Mouse (Mus musculus) embryonic facial prominence, embryonic 15.5 days (tissue): ENCODE data around the gene Gcgr. TPM values are rescaled to one million over a fixed set of nuclear protein-coding genes. Genes with fewer than 3 reads are reported as not detected.

Experiments used
- ATAC-seq: fragments of 200-750 bp; cut with Nextera tagmentation; 2 replicates; pipeline ENCODE4 v1.8.0; 2017; ENCODE audit warnings: low read depth, moderate TSS enrichment; ENCODE audit not compliant: insufficient number of reproducible peaks, low FRiP score, low TSS enrichment
- H3K27ac ChIP-seq: fragments of 300-500 bp; sonication (generic); replicated peaks from 2 replicates; pipeline ENCODE4 v1.5.1; 2015; ENCODE audit warnings: mild to moderate bottlenecking, inconsistent platforms
- H3K27me3 ChIP-seq: fragments of 300-500 bp; sonication (generic); 2 replicates; pipeline ENCODE4 v1.6.1; 2015; ENCODE audit warnings: inconsistent platforms
- H3K36me3 ChIP-seq: fragments of 300-500 bp; sonication (generic); 2 replicates; pipeline ENCODE4 v1.6.1; 2015; ENCODE audit warnings: mild to moderate bottlenecking, inconsistent platforms
- H3K4me1 ChIP-seq: fragments of 300-500 bp; sonication (generic); 2 replicates; pipeline ENCODE4 v1.6.1; 2015; ENCODE audit warnings: inconsistent platforms
- H3K4me2 ChIP-seq: fragments of 300-500 bp; sonication (generic); replicated peaks from 2 replicates; pipeline ENCODE4 v1.6.1; 2015; ENCODE audit warnings: mild to moderate bottlenecking, inconsistent platforms
- H3K4me3 ChIP-seq: fragments of 300-500 bp; sonication (generic); replicated peaks from 2 replicates; pipeline ENCODE4 v1.5.1; 2015; ENCODE audit warnings: mild to moderate bottlenecking, inconsistent platforms
- H3K9ac ChIP-seq: fragments of 300-500 bp; sonication (generic); 2 replicates; pipeline ENCODE4 v1.6.1; 2015; ENCODE audit warnings: inconsistent platforms
- H3K9me3 ChIP-seq: fragments of 300-500 bp; sonication (generic); replicated peaks from 2 replicates; pipeline ENCODE4 v1.6.1; 2016; ENCODE audit warnings: inconsistent platforms
- WGBS: fragments of 180-500 bp; shearing (Covaris S2); methylation state at CpG from one replicate; pipeline ENCODE4 v1.1.7; 2015; 5-methylcytosine and 5-hydroxymethylcytosine counted together
- polyA plus RNA-seq: library from polyadenylated mRNA; unstranded; fragments of >200 nt; fragmentation: Nextera tagmentation; extraction: Ambion mirVana; gene quantifications from 2 replicates; pipeline ENCODE4 v1.2.1, GENCODE M21; 2015

Gene Gcgr
- polyA plus RNA-seq, 1 experiment from 2014 or later = 0.60 TPM

- WGBS = 64% methylated on average over 9 of the region's 9 CpGs
- Histone ChIP-seq H3K4me2 (no peak overlapping the region), H3K4me1 (peaks cover 16% of the 10 kb centered on the region; the same call in 1 of the 2 replicates), H3K36me3 (no peaks in the 10 kb centered on the region), H3K4me3 (no peak overlapping the region), H3K27ac (no peak overlapping the region), H3K27me3 (no peaks in the 10 kb centered on the region), H3K9me3 (no peaks in the 10 kb centered on the region), H3K9ac (no peak overlapping the region)
- no peak for ATAC-seq
Observed at GRCm38 (mm10) chr11:120520498-120520897, 10.0 kb upstream of the Gcgr start.

DNA sequence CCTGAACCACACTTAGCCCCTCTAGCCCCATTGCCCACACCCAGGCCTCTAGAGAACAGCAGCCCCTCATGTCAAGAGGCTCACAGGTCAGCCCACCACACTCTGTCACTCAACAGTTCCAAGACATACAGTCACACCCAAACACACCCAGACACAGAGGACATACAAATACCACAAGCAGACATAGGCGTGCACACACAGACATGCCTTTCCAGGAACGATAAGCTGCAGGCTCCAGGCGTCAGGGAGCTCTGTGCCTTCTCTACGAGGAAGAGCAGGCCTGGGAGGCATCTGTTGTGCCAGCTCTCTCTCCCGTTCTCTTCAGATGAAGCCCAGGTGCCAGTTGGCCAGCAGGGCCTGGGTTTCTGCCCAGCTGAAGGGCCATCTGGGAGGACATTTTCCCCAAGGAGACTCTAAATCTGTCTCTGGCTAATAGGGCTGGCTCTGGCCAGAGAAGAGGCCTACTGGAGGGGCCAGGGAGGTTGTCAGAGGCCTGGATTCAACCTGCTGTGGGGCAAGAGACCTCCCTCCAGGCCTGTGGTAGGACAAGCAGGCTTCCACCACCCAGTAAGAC lies 9.4 kb upstream of the Gcgr start:
- no peak for ATAC-seq
- Histone ChIP-seq H3K9me3 (no peaks in the 10 kb centered on the region), H3K27me3 (no peaks in the 10 kb centered on the region), H3K9ac (no peak overlapping the region), H3K4me1 (peaks cover 16% of the 10 kb centered on the region; the same call in 1 of the 2 replicates), H3K36me3 (no peaks in the 10 kb centered on the region), H3K4me3 (no peak overlapping the region), H3K4me2 (no peak overlapping the region), H3K27ac (no peak overlapping the region)
- WGBS = 51% methylated on average over 5 of the region's 5 CpGs

GRCm38 (mm10) chr11:120522581-120522980 lies 7.9 kb upstream of the Gcgr start:
- Histone ChIP-seq H3K9me3 (no peaks in the 10 kb centered on the region), H3K27ac (no peak overlapping the region), H3K4me2 (no peak overlapping the region), H3K27me3 (peaks cover 3% of the 10 kb centered on the region; the same call in 1 of the 2 replicates), H3K4me1 (peaks cover 16% of the 10 kb centered on the region; the same call in 1 of the 2 replicates), H3K36me3 (no peaks in the 10 kb centered on the region), H3K9ac (no peak overlapping the region), H3K4me3 (no peak overlapping the region)
- 89% methylated on average over 8 of the region's 8 CpGs for WGBS
- no peak for ATAC-seq

DNA sequence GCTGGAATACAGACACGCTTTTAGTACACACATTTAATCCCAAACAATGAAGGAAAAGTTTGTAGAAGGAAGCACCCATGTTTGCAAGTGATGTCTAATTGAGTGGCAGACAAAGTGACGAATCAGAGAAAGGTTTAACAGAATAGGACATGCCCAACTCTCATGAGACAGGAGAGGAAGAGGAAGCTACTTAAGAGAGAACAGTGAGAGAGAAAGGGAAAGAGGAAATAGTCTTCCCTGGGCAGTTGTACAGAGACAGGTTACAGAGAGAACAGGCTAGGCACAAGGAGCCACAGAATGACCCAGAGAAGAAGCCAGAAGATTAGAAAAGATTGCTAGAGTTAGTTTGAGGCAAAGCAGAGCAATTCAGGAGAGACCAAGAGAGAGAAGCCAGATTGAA lies 4.5 kb upstream of the Gcgr start:
- no peaks in the 10 kb centered on the region for H3K36me3 ChIP-seq
- H3K9me3 ChIP-seq = no peaks in the 10 kb centered on the region
- no peak overlapping the region for H3K4me3 ChIP-seq
- no peak overlapping the region for H3K4me2 ChIP-seq
- peaks cover 36% of the 10 kb centered on the region for H3K27me3 ChIP-seq
- no peak overlapping the region for H3K27ac ChIP-seq
- WGBS = 77% methylated on average over 2 of the region's 2 CpGs
- peaks cover 9% of the 10 kb centered on the region for H3K4me1 ChIP-seq
- no peak for ATAC-seq
- no peak overlapping the region for H3K9ac ChIP-seq

DNA sequence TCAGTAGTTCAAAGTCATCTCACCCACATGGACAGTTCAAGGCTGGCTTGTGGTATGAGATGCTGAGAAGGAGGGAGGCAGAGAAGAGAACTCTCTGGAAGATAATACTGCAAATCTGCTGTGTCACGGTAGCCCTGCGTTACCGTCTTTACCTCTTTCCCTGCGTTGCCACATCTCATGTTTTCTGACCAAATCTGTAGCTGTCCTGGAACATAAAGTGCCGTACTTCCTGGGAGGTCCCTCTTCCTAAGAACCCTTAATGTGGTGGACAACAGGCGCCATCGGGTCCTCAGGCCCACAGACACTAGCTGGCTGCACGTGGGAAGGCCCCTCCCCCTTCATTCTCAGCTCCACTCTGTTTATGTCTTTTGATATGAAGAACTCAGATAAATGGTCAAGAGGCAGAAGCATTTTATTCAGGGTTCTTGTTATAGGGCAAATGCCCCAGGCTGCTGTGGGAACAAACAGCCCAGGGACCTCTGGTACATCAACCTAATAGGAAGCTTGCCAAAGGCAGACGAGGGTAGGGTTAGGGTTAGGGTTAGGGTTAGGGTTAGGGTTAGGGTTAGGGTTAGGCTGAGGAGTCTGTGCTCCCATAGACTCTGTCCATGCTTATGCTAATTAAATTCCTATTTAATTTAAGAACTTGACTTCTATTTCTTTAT lies 2.7 kb upstream of the Gcgr start:
- Histone ChIP-seq H3K36me3 (no peaks in the 10 kb centered on the region), H3K27me3 (peaks cover 55% of the 10 kb centered on the region), H3K4me3 (no peak overlapping the region), H3K27ac (no peak overlapping the region), H3K4me1 (peaks cover 11% of the 10 kb centered on the region), H3K9me3 (no peaks in the 10 kb centered on the region), H3K4me2 (no peak overlapping the region), H3K9ac (no peak overlapping the region)
- no peak for ATAC-seq
- WGBS = 73% methylated on average over 9 of the region's 9 CpGs

- no peak for ATAC-seq
- 41% methylated on average over 4 of the region's 4 CpGs for WGBS
- H3K9me3 ChIP-seq = no peaks in the 10 kb centered on the region
- no peak overlapping the region for H3K4me2 ChIP-seq
- peaks cover 11% of the 10 kb centered on the region for H3K4me1 ChIP-seq
- H3K9ac ChIP-seq = no peak overlapping the region
- no peak overlapping the region for H3K4me3 ChIP-seq
- H3K27ac ChIP-seq = no peak overlapping the region
- H3K27me3 ChIP-seq = peaks cover 64% of the 10 kb centered on the region
- no peaks in the 10 kb centered on the region for H3K36me3 ChIP-seq
Observed at GRCm38 (mm10) chr11:120528903-120529302, 1.6 kb upstream of the Gcgr start.

- H3K27me3 ChIP-seq = peaks cover 66% of the 10 kb centered on the region
- H3K9me3 ChIP-seq = no peaks in the 10 kb centered on the region
- no peaks in the 10 kb centered on the region for H3K36me3 ChIP-seq
- H3K27ac ChIP-seq = no peak overlapping the region
- no peak overlapping the region for H3K4me2 ChIP-seq
- 32% methylated on average over 9 of the region's 9 CpGs for WGBS
- no peak overlapping the region for H3K9ac ChIP-seq
- ATAC-seq = no peak
- H3K4me3 ChIP-seq = no peak overlapping the region
- peaks cover 11% of the 10 kb centered on the region for H3K4me1 ChIP-seq
Observed at GRCm38 (mm10) chr11:120531646-120532045, 1.1 kb downstream of the Gcgr start.

DNA sequence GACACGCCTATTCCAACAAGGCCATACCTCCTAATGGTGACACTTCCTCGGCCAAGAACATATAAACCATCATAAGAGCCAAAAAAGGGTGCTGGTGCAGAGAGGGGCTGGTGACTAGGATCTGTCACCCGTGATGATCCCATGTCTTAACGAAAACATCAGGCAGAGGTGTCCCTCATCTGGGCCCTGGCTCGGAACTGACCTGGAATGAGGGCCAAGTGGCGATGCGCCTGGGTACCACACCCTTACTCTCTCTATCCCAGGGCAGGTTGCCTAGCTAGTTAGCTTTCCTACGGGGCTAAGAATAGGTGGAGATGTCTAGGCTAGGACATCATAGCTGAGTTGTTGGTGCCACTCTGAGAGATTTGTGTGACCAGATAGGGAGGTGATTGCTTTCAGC lies 3.6 kb downstream of the Gcgr start:
- H3K9me3 ChIP-seq = no peaks in the 10 kb centered on the region
- WGBS = 83% methylated on average over 8 of the region's 8 CpGs
- no peak overlapping the region for H3K4me2 ChIP-seq
- H3K36me3 ChIP-seq = no peaks in the 10 kb centered on the region
- no peak overlapping the region for H3K9ac ChIP-seq
- no peak for ATAC-seq
- H3K27ac ChIP-seq = no peak overlapping the region
- no peak overlapping the region for H3K4me3 ChIP-seq
- peaks cover 20% of the 10 kb centered on the region for H3K4me1 ChIP-seq
- peaks cover 49% of the 10 kb centered on the region for H3K27me3 ChIP-seq

GRCm38 (mm10) chr11:120535145-120535544 lies 4.6 kb downstream of the Gcgr start:
- Histone ChIP-seq H3K27me3 (peaks cover 38% of the 10 kb centered on the region), H3K27ac (no peak overlapping the region)
- WGBS = 70% methylated on average over 3 of the region's 3 CpGs

DNA sequence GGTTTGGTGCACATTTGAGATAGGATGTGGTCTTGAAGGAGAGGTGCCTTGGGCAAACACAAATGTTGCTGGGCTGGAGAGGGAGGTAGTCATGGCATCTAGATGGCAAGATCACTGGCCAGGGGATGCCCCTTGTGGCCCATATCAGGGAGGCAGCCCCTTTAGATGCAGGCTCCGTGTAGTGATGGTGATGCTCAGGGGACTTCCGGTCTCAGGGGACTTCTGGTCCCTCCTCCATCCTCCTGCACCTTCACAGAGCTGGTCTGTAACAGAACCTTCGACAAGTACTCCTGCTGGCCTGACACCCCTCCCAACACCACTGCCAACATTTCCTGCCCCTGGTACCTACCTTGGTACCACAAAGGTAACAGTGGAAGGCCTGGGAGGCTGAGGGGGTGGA lies 5.3 kb downstream of the Gcgr start:
- no peak overlapping the region for H3K4me2 ChIP-seq
- no peak overlapping the region for H3K27ac ChIP-seq
- ATAC-seq = no peak
- H3K4me1 ChIP-seq = peaks cover 25% of the 10 kb centered on the region
- no peak overlapping the region for H3K4me3 ChIP-seq
- H3K9me3 ChIP-seq = no peaks in the 10 kb centered on the region
- H3K36me3 ChIP-seq = no peaks in the 10 kb centered on the region
- peaks cover 32% of the 10 kb centered on the region for H3K27me3 ChIP-seq
- 66% methylated on average over 3 of the region's 3 CpGs for WGBS
- H3K9ac ChIP-seq = no peak overlapping the region

More at GRCm38 (mm10) chr11:120535145-120535544, 4.6 kb downstream of the Gcgr start:
- Histone ChIP-seq H3K4me3 (no peak overlapping the region), H3K9me3 (no peaks in the 10 kb centered on the region), H3K36me3 (no peaks in the 10 kb centered on the region), H3K9ac (no peak overlapping the region), H3K4me2 (no peak overlapping the region), H3K4me1 (peaks cover 30% of the 10 kb centered on the region)
- no peak for ATAC-seq

DNA sequence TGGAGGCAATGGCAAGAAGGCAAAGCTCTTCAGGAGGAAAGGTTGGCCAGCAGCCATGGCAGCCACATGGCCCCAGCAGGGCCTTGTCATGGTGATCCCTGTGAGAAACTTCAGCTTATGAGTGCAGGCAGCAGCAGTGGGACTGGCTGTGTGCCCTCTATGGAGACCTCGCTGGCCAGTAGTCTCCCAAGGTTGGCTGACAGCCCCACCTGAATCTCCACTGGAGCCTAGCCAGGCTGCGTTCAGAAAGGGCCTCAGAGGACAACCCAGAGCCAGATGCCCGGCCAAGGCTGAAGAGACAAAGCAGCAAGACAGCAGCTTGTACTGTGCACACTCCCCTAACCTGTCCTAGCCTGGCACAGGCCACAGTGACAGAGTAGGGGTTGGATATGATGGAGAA lies 8.0 kb downstream of the Gcgr start:
- 58% methylated on average over 3 of the region's 3 CpGs for WGBS
- Histone ChIP-seq H3K27ac (no peak overlapping the region), H3K9me3 (no peaks in the 10 kb centered on the region), H3K4me1 (peaks cover 22% of the 10 kb centered on the region), H3K4me3 (no peak overlapping the region), H3K9ac (no peak overlapping the region), H3K27me3 (peaks cover 5% of the 10 kb centered on the region), H3K36me3 (peaks cover 18% of the 10 kb centered on the region), H3K4me2 (no peak overlapping the region)
- ATAC-seq = no peak

GRCm38 (mm10) chr11:120538955-120539284 lies 8.4 kb downstream of the Gcgr start:
- H3K9ac ChIP-seq = no peak overlapping the region
- peaks cover 22% of the 10 kb centered on the region for H3K4me1 ChIP-seq
- no peak overlapping the region for H3K4me2 ChIP-seq
- ATAC-seq = no peak
- peaks cover 22% of the 10 kb centered on the region for H3K36me3 ChIP-seq
- H3K4me3 ChIP-seq = no peak overlapping the region
- no peaks in the 10 kb centered on the region for H3K9me3 ChIP-seq
- peaks cover 2% of the 10 kb centered on the region for H3K27me3 ChIP-seq
- no peak overlapping the region for H3K27ac ChIP-seq
- WGBS = 48% methylated on average over 8 of the region's 8 CpGs
